Mouse (Mus musculus) heart, adult 8-10 months (tissue): ENCODE data around the gene Rexo5. TPM values are rescaled to one million over a fixed set of nuclear protein-coding genes. Genes with fewer than 3 reads are reported as not detected.
A peak's percentile ranks its signal among the peaks of the same experiment; 100 is the strongest.

Experiments used
- DNase-seq: peaks from one replicate; pipeline ENCODE4 v3.0.0; 2022; ENCODE audit warnings: low spot score
- total RNA-seq, 4 experiments: library from RNA; stranded (reverse); gene quantifications; 2 replicates each; pipeline ENCODE4 v1.2.4; 2022

The Rexo5 gene
- total RNA-seq, 4 experiments from 2014 or later = 1.1 to 3.3 (median 2.4) TPM

DNA sequence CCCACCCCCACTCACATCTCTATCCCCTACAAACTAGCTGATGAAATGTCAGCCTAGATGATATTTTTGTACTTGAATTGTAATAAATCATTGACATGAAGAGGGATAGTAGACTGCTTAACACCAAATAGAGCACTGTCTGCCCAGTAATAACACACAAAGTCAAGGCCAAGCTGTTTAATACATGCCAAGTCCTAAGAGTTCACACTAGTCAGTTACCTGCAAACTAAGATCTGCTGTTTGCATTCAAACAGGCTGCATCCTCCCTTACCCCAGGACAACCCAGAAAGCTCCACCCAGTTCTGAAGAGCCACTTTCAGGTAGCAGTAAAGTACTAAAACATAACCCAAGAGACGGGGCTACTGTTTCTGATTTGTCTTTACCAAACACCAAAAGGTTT, 98.4 kb downstream of the Rexo5 start:
- DNase-seq = no peak

DNA sequence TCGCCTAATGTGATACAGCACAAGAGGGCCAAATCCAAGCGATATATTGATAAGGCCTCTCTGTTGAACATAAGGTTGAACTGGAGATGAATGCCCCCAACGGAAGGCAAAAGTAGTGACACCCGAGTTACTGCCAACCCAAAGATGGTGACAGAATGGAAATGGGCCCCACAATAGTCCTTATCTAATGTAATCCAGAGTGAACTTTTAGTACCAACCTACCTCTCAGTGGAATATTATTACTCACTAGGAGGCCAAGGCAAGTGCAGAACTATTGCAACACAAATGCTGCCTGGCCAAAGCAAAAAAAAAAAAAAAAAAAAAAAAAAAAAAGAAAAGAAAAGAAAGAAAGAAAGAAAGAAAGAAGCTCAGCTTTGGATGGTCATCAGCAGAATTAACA, 98.9 kb downstream of the Rexo5 start:
- no peak for DNase-seq

DNA sequence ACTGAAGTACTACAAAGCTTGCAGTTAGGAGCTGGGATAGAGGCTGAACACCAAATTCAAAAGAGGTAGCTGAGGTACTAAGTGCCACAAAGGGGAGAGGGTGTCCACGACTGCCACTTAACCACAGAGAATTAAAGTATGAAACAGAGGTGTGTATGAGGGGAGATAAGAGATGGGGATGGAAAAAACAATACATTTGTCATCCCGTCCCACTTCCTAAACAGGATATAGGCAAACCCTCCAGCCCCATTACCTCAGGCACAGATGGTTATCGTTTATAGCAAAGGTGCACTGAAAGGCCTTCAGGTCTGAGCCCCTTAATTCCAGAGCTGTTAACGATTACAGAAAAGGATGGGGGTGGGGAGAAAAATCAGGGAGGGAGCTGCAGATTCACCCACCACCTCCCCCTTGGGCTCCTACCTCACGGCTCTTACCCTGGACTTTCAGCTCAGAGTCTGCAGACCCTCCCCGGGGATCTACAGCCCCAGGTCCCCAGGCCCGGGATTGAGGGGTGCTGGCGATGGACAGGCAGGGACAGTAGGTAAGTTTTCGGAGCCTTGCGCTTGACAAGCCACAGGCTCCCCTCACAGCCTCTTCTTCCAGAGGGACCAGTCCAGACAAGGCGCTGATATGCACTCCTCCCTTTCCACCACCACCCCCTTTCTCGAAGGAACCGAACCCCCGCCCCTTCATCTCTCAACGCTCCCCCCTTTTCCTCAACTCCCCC, 101.2 kb downstream of the Rexo5 start:
- peak; percentile 19 for DNase-seq

DNA sequence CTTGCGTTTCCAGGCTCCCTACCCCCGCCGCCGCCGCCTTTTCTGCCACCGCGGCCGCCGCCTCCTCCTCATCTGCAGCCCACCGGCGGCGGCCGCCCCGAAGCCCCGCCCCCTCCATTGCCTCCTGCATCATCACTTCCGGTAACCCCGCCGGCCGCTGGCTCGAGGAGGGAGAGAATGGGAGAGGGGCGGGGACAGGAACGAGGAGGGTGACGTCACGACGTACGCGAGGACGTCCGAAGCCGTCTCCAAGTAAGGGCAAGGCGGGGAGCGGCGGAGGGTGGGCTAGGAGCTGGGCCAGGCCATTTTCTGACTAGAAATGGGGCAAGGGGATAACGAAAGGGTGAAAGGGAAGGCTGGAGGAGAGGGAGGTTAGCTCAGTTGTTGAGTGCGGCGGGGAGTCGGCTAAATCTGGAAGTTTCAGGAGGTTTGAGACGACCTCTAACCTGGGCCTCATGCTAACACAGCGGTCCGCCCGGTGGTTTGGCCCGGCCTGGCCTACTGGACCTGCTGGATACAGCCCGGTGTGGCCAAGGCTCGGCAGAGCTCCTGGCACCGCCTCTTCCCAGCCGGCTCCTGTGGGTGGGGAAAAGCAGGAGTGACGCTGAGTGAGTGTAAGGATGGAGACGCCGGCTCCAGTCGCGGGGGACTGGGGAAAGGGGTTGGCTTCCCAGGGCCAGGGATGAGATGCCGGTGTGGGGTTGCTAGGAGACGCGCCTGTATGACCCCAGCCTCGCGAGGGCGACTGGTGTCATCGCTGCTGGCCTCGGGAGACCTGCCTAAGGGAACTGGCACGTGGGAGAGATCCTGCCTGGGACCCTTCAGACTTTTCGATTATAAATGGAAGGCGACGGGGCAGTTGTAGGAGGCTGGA, 102.1 kb downstream of the Rexo5 start, which contains the start of the genes Lyrm1 and Dcun1d3:
TSS of gene Lyrm1 (plus strand) at position 223 of the 874 bp plus-strand sequence.
TSS of gene Dcun1d3 (minus strand) at position 660 of the 874 bp plus-strand sequence.
- DNase-seq = peak; percentile 95

DNA sequence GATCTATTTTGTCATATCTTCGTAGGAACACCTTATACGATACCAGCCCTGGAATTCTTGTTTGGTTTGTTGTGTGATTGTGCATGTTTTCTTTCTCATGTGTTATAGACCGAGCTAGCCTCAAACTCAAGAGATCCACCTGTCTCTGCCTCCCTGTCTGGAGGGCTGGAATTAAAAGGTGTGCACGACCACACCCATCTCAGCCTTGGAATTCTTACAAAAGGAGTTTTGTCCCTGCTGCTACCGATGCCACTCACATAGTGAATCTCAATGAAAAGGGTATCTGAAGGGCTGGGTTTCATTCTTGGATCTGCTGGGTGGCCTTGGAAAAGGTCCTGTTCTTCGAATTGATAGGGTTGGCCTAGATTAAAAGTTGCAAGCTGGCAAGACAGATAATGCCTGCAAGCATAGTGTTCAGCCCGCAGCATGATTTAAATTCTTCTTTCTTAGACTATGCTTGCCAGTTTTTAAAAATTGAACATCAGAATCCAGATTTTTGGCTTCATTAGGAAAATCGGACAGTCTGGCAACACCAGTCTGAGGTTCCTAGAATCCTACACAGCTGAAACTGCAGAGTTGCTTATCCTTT, 103.8 kb downstream of the Rexo5 start:
- DNase-seq = no peak

DNA sequence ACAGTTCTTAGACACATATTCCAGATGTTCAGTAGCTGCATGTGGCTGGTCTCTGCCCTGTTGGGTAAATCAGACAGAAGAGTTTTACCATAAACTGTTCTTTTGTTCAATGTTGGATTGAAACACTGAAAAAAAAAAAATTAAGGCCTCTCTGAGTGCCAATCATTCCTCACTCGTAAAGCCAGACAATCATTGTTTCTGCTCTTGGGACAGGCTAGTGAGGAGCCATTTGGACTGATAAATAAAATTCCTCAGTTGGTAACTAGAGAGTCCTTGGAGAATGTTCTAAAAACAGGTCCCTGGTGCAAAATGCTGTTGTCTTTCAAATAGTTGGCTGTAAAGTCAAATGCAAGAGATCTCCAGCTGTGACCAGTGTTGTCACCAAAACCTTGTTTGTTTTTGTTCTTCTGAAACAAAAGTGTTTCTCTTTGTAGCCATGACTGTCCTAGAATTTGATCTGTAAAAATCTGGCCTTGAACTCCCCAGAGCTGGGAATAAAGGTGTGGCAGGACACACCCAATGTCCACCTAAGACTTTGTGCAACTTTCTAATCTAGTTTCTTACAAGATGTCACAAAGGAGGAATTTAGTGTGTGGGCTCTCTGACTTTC, 104.5 kb downstream of the Rexo5 start:
- no peak for DNase-seq

Other genes with a start within 250 kb of the Rexo5 start
- not detected for gene Acsm2, start 239.7 kb upstream of the Rexo5 start, total RNA-seq
- not detected for gene Acsm1, start 187.0 kb upstream of the Rexo5 start, total RNA-seq
- not detected for gene Acsm4, start 104.0 kb upstream of the Rexo5 start, total RNA-seq
- 10 to 100 TPM; 14.9 to 18.8 (median 17.2) TPM for gene Thumpd1, start 73.2 kb upstream of the Rexo5 start, total RNA-seq
- under 1 TPM; 0.20 to 0.47 (median 0.32) TPM for gene Acsm3, start 33.1 kb upstream of the Rexo5 start, total RNA-seq
- gene Eri2, start 52 bp downstream of the Rexo5 start, total RNA-seq = 1 to 10 TPM; 1.4 to 2.8 (median 2.1) TPM
- 10 to 100 TPM in 2 of 4 experiments, 1 to 10 TPM in 2; 9.1 to 10.7 (median 10.0) TPM for gene Lyrm1, start 101.9 kb downstream of the Rexo5 start, total RNA-seq
- gene Dcun1d3, start 102.3 kb downstream of the Rexo5 start, total RNA-seq = 10 to 100 TPM in 3 of 4 experiments, 1 to 10 TPM in 1; 9.4 to 16.1 (median 14.2) TPM